Mouse (Mus musculus) neural tube, embryonic 11.5 days (tissue): ENCODE results near the gene Nnat. TPM values are rescaled to one million over a fixed set of nuclear protein-coding genes. Genes with fewer than 3 reads are reported as not detected.

ENCODE experiments used
- ATAC-seq: fragments of 200-750 bp; cut with Nextera tagmentation; 2 replicates; pipeline ENCODE4 v1.8.0; 2017; ENCODE audit warnings: moderate number of reproducible peaks, mild to moderate bottlenecking, moderate TSS enrichment, moderate library complexity; ENCODE audit not compliant: insufficient read depth, low FRiP score, low TSS enrichment
- DNase-seq: peaks from one replicate; pipeline ENCODE4 v3.0.0-alpha.2; 2015; ENCODE audit warnings: low spot score
- H3K27ac ChIP-seq: fragments of 300-500 bp; sonication (generic); 2 replicates; pipeline ENCODE4 v1.5.1; 2014; ENCODE audit warnings: low read depth, mild to moderate bottlenecking, low read length
- H3K27me3 ChIP-seq: fragments of 300-500 bp; sonication (generic); 2 replicates; pipeline ENCODE4 v1.6.1; 2014; ENCODE audit warnings: mild to moderate bottlenecking, low read length, mixed read lengths; ENCODE audit not compliant: control insufficient read depth, insufficient read depth
- H3K36me3 ChIP-seq: fragments of 300-500 bp; sonication (generic); 2 replicates; pipeline ENCODE4 v1.6.1; 2014; ENCODE audit warnings: mild to moderate bottlenecking, low read length, moderate library complexity, mixed read lengths; ENCODE audit not compliant: control insufficient read depth, insufficient read depth
- H3K4me1 ChIP-seq: fragments of 300-500 bp; sonication (generic); 2 replicates; pipeline ENCODE4 v1.6.1; 2014; ENCODE audit warnings: low read length, mixed read lengths; ENCODE audit not compliant: control insufficient read depth, insufficient read depth
- H3K4me2 ChIP-seq: fragments of 300-500 bp; sonication (generic); 2 replicates; pipeline ENCODE4 v1.6.1; 2014; ENCODE audit warnings: low read depth, mild to moderate bottlenecking, moderate library complexity
- H3K4me3 ChIP-seq: fragments of 300-500 bp; sonication (generic); 2 replicates; pipeline ENCODE4 v1.5.1; 2014; ENCODE audit warnings: low read depth, low read length
- H3K9ac ChIP-seq: fragments of 300-500 bp; sonication (generic); 2 replicates; pipeline ENCODE4 v1.6.1; 2014; ENCODE audit warnings: mild to moderate bottlenecking, low read length
- H3K9me3 ChIP-seq: fragments of 300-500 bp; sonication (generic); 2 replicates; pipeline ENCODE4 v1.6.1; 2016; ENCODE audit warnings: low read length; ENCODE audit not compliant: control insufficient read depth
- WGBS: fragments of 180-500 bp; shearing (Covaris S2); extraction: QIAGEN DNeasy Blood & Tissue Kit; methylation state at CpG from one replicate; pipeline ENCODE4 v1.1.7; 2014; 5-methylcytosine and 5-hydroxymethylcytosine counted together
- polyA plus RNA-seq: library from polyadenylated mRNA; unstranded; fragments of >200 nt; fragmentation: Nextera tagmentation; extraction: Ambion mirVana; gene quantifications from 2 replicates; pipeline ENCODE4 v1.2.1, GENCODE M21; 2014

Nnat gene
- polyA plus RNA-seq, 1 experiment from 2014 or later, result 1,357 TPM

DNA sequence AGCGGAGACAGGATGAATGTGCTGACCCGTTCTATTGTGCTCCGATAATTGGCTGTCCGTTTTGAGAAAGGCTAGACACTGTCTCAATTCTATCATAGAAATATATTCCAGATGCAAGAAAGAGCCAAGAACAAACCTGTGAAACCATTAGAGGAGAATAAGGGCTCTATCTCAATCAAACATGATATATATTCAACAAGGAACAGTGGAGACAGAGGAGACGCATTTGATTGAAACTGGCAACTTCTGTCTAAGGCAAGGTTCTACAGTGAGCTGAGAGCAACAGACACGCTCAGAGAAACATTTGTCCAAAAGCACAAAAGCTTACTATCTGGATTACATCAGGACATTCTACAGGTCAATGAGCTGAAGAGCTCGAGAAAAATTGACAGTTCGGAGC, 18.2 kb upstream of the Nnat start:
- Histone ChIP-seq H3K27ac (no peak overlapping the region), H3K36me3 (no peaks in the 10 kb centered on the region; the same call in 1 of the 2 replicates), H3K27me3 (no peaks in the 10 kb centered on the region), H3K4me2 (no peak overlapping the region), H3K4me3 (no peak overlapping the region), H3K4me1 (peaks cover 27% of the 10 kb centered on the region), H3K9me3 (no peaks in the 10 kb centered on the region), H3K9ac (no peak overlapping the region)
- WGBS, result 64% methylated on average over 8 of the region's 8 CpGs
- DNase-seq (no peak), ATAC-seq (no peak)

DNA sequence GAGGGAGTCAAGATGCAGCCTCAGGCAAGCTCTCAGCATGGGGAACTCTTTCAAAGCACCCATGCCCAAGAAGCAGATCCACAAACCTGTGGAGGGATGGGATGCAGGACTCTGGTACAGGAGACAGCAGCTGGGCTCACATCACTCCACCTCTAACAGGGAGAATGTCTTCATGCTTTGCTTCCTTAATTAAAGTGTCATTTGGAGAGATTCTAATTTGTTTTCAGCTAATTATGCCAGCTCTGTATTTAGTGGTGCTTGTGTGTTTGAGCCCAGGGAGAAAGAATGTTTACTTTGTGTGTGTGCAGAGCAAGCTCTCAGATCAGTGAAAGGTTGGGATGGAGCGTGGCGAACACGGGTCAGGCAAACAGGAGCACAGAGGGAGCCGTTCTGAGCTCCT, 17.5 kb upstream of the Nnat start:
- 79% methylated on average over 4 of the region's 4 CpGs for WGBS
- H3K27ac ChIP-seq, result no peak overlapping the region
- H3K9me3 ChIP-seq, result no peaks in the 10 kb centered on the region
- no peak overlapping the region for H3K9ac ChIP-seq
- H3K36me3 ChIP-seq, result peaks cover 2% of the 10 kb centered on the region; the same call in 1 of the 2 replicates
- no peak overlapping the region for H3K4me3 ChIP-seq
- no peaks in the 10 kb centered on the region for H3K27me3 ChIP-seq
- ATAC-seq, result no peak
- H3K4me1 ChIP-seq, result peaks cover 27% of the 10 kb centered on the region
- no peak for DNase-seq
- no peak overlapping the region for H3K4me2 ChIP-seq

GRCm38 (mm10) chr2:157544333-157544888, 15.5 kb upstream of the Nnat start:
- ATAC-seq (no peak), DNase-seq (no peak)
- Histone ChIP-seq H3K4me3 (no peak overlapping the region), H3K27ac (no peak overlapping the region), H3K9ac (no peak overlapping the region), H3K9me3 (no peaks in the 10 kb centered on the region), H3K4me1 (peaks cover 26% of the 10 kb centered on the region), H3K36me3 (peaks cover 2% of the 10 kb centered on the region; the same call in 1 of the 2 replicates), H3K27me3 (no peaks in the 10 kb centered on the region), H3K4me2 (no peak overlapping the region)
- WGBS, result 78% methylated on average over 9 of the region's 9 CpGs

DNA sequence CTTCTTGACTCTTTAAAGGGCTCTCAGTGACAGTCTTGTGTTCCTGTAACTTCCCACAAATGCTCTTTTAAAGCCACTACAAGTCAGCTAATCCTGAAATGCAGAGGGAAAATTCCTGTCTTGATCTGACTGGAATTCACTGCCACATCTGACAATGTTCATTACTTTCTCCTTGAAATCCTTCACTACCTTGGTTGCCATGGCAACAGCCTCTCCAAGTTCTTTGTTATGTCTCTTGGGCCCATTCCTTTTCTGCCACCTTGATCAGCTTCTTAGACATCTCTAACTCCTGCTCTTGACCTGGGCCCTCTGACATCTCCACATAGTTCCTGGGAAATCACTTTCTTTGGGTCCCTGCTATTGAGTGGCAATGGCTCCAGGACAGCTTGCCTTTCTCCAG, 13.2 kb upstream of the Nnat start:
- DNase-seq (no peak), ATAC-seq (no peak)
- Histone ChIP-seq H3K27me3 (no peaks in the 10 kb centered on the region), H3K9me3 (no peaks in the 10 kb centered on the region), H3K36me3 (peaks cover 2% of the 10 kb centered on the region; the same call in 1 of the 2 replicates), H3K9ac (no peak overlapping the region), H3K4me3 (no peak overlapping the region), H3K4me1 (peaks cover 9% of the 10 kb centered on the region), H3K27ac (no peak overlapping the region), H3K4me2 (no peak overlapping the region)

GRCm38 (mm10) chr2:157550292-157550691, 9.6 kb upstream of the Nnat start:
- H3K9me3 ChIP-seq, result no peaks in the 10 kb centered on the region
- no peak overlapping the region for H3K27ac ChIP-seq
- no peak overlapping the region for H3K4me3 ChIP-seq
- peaks cover 2% of the 10 kb centered on the region; the same call in 1 of the 2 replicates for H3K36me3 ChIP-seq
- no peak overlapping the region for H3K4me2 ChIP-seq
- no peak overlapping the region for H3K9ac ChIP-seq
- 86% methylated on average over 4 of the region's 4 CpGs for WGBS
- no peaks in the 10 kb centered on the region for H3K27me3 ChIP-seq
- DNase-seq, result no peak
- no peak for ATAC-seq
- peaks cover 1% of the 10 kb centered on the region; the same call in 1 of the 2 replicates for H3K4me1 ChIP-seq

DNA sequence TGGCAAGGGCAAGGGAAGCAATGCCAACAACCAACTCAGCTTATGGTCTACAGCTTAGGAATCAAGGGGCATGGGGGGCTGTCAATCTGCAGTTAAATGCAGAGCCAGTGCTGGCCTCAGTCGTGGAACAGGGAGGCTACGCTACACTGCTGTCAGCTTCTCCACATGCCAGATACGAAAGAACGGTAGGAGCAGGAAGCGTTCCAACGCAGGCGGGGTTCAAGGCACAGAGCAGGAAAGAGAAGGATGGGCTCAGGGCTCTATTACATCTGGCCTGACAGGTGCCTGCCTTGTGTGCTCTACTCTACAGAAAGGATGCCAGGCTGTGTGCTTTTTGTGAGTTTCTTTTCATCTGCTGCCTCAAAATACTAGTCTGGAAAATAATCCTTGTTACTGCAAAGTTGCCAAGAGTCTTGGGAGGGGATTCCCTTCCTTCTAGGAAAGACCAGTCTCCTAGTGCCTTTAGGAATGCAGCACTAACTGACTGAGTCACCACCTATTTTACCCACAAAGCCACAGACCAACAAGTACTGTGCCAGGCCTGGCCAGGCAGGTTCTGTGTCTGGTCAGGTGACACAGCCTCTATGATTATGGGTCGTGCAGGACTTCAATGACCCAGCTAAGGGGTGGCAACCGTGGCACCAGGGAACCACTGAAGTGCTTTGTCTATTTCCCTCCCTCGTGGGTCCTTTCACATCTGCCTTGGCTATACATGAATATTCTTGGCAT, 7.6 kb upstream of the Nnat start:
- WGBS, result 84% methylated on average over 10 of the region's 10 CpGs
- no peaks in the 10 kb centered on the region for H3K36me3 ChIP-seq
- H3K4me3 ChIP-seq, result no peak overlapping the region
- H3K9ac ChIP-seq, result no peak overlapping the region
- no peak overlapping the region for H3K4me2 ChIP-seq
- ATAC-seq (no peak), DNase-seq (no peak)
- H3K27me3 ChIP-seq, result no peaks in the 10 kb centered on the region
- H3K27ac ChIP-seq, result no peak overlapping the region
- H3K9me3 ChIP-seq, result no peaks in the 10 kb centered on the region
- no peaks in the 10 kb centered on the region for H3K4me1 ChIP-seq

GRCm38 (mm10) chr2:157556074-157556698, 3.7 kb upstream of the Nnat start:
- whole genome bisulfite sequencing, result 71% methylated on average over 5 of the region's 5 CpGs
- ATAC-seq (no peak), DNase-seq (no peak)
- H3K9me3 ChIP-seq, result peaks cover 8% of the 10 kb centered on the region
- peaks cover 8% of the 10 kb centered on the region for H3K36me3 ChIP-seq
- H3K4me3 ChIP-seq, result no peak overlapping the region
- H3K27me3 ChIP-seq, result no peaks in the 10 kb centered on the region
- H3K4me1 ChIP-seq, result peaks cover 2% of the 10 kb centered on the region; the same call in 1 of the 2 replicates
- H3K9ac ChIP-seq, result no peak overlapping the region
- H3K27ac ChIP-seq, result no peak overlapping the region
- H3K4me2 ChIP-seq, result no peak overlapping the region

DNA sequence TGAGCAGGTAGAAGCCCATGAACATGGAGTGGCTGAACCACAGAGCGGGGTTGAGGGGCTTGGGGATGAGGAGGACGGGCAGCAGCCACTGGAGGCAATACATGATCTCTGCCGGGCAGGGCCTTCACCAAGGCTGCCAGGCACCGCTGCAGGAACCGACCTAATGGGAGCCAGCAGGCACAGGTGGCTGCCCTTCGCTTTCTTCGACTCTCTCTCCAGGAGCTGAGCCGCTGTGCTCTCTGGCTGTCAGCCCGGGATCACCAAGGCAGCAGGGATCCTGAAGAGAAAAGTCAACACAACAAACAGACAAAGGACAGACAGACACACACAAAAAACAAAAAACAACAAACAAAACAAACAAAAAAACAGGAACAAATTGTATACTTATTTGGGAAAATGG, 1.8 kb upstream of the Nnat start:
- 87% methylated on average over 9 of the region's 9 CpGs for WGBS
- no peaks in the 10 kb centered on the region for H3K27me3 ChIP-seq
- no peak overlapping the region for H3K4me2 ChIP-seq
- peaks cover 16% of the 10 kb centered on the region for H3K36me3 ChIP-seq
- no peak overlapping the region for H3K9ac ChIP-seq
- no peak overlapping the region for H3K27ac ChIP-seq
- no peak overlapping the region for H3K4me3 ChIP-seq
- peaks cover 8% of the 10 kb centered on the region for H3K9me3 ChIP-seq
- DNase-seq (no peak), ATAC-seq (no peak)
- peaks cover 2% of the 10 kb centered on the region; the same call in 1 of the 2 replicates for H3K4me1 ChIP-seq
